Mouse (Mus musculus) midbrain, embryonic 15.5 days (tissue): ENCODE results near the gene Pex5. TPM values are rescaled to one million over a fixed set of nuclear protein-coding genes. Genes with fewer than 3 reads are reported as not detected.
A peak's percentile ranks its signal among the peaks of the same experiment; 100 is the strongest.

Experiments
- ATAC-seq: fragments of 200-750 bp; cut with Nextera tagmentation; replicated peaks from 2 replicates; pipeline ENCODE4 v1.8.0; 2017; ENCODE audit warnings: moderate TSS enrichment
- H3K27ac ChIP-seq: fragments of 300-500 bp; sonication (generic); 2 replicates; pipeline ENCODE4 v1.5.1; 2015; ENCODE audit warnings: mild to moderate bottlenecking, inconsistent platforms
- H3K27me3 ChIP-seq: fragments of 300-500 bp; sonication (generic); replicated peaks from 2 replicates; pipeline ENCODE4 v1.6.1; 2015; ENCODE audit warnings: inconsistent platforms
- H3K36me3 ChIP-seq: fragments of 300-500 bp; sonication (generic); replicated peaks from 2 replicates; pipeline ENCODE4 v1.6.1; 2015; ENCODE audit warnings: inconsistent platforms
- H3K4me1 ChIP-seq: fragments of 300-500 bp; sonication (generic); 2 replicates; pipeline ENCODE4 v1.6.1; 2015; ENCODE audit warnings: inconsistent platforms
- H3K4me2 ChIP-seq: fragments of 300-500 bp; sonication (generic); 2 replicates; pipeline ENCODE4 v1.6.1; 2015; ENCODE audit warnings: inconsistent platforms, mild to moderate bottlenecking, moderate library complexity
- H3K4me3 ChIP-seq: fragments of 300-500 bp; sonication (generic); 2 replicates; pipeline ENCODE4 v1.5.1; 2015; ENCODE audit warnings: mild to moderate bottlenecking, inconsistent platforms
- H3K9ac ChIP-seq: fragments of 300-500 bp; sonication (generic); 2 replicates; pipeline ENCODE4 v1.6.1; 2015; ENCODE audit warnings: mild to moderate bottlenecking, inconsistent platforms
- H3K9me3 ChIP-seq: fragments of 300-500 bp; sonication (generic); 2 replicates; pipeline ENCODE4 v1.6.1; 2016; ENCODE audit warnings: inconsistent platforms
- WGBS: fragments of 180-500 bp; shearing (Covaris S2); methylation state at CpG from one replicate; pipeline ENCODE4 v1.1.7; 2015; ENCODE audit warnings: mixed read lengths; 5-methylcytosine and 5-hydroxymethylcytosine counted together
- polyA plus RNA-seq: library from polyadenylated mRNA; unstranded; fragments of >200 nt; fragmentation: Nextera tagmentation; extraction: Ambion mirVana; gene quantifications from 2 replicates; pipeline ENCODE4 v1.2.1, GENCODE M21; 2015

The Pex5 gene
- polyA plus RNA-seq, 1 experiment from 2014 or later, result 83.5 TPM

GRCm38 (mm10) chr6:124446459-124446858, 31.6 kb upstream of the Pex5 start:
- Histone ChIP-seq H3K4me1 (no peaks in the 10 kb centered on the region), H3K9me3 (no peaks in the 10 kb centered on the region), H3K9ac (no peak overlapping the region), H3K36me3 (peaks cover 20% of the 10 kb centered on the region), H3K4me2 (no peak overlapping the region), H3K27me3 (no peaks in the 10 kb centered on the region), H3K27ac (no peak overlapping the region), H3K4me3 (no peak overlapping the region)
- 95% methylated on average over 9 of the region's 9 CpGs for WGBS
- ATAC-seq, result no peak

DNA sequence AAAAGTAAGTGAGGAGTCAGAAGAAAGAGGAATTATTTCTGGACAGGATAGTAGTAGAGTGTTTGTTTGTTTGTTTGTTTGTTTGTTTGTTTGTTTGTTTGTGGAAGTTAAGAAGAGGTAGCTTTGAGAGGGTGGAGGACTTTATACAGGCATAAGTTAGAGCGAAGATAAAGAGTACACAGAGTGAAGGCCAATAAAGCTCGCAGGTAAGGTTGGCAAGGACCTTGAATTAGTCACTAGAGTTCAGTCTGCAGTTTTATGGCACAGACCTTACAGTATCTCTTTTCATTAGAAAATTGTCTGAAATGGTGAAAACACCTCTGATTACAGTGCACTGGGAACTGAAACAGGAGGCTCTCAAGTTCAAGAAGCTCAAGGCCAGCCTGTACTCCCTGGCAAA, 31.2 kb upstream of the Pex5 start:
- H3K4me2 ChIP-seq, result no peak overlapping the region
- no peak overlapping the region for H3K9ac ChIP-seq
- no peaks in the 10 kb centered on the region for H3K27me3 ChIP-seq
- H3K9me3 ChIP-seq, result no peaks in the 10 kb centered on the region
- no peak overlapping the region for H3K27ac ChIP-seq
- H3K4me1 ChIP-seq, result no peaks in the 10 kb centered on the region
- no peak for ATAC-seq
- H3K36me3 ChIP-seq, result peaks cover 20% of the 10 kb centered on the region
- WGBS, result 92% methylated on average over 2 of the region's 2 CpGs
- H3K4me3 ChIP-seq, result no peak overlapping the region

GRCm38 (mm10) chr6:124443338-124443737, 28.5 kb upstream of the Pex5 start:
- H3K36me3 ChIP-seq, result peaks cover 20% of the 10 kb centered on the region
- no peaks in the 10 kb centered on the region for H3K9me3 ChIP-seq
- ATAC-seq, result no peak
- no peak overlapping the region for H3K27ac ChIP-seq
- no peaks in the 10 kb centered on the region for H3K27me3 ChIP-seq
- no peaks in the 10 kb centered on the region for H3K4me1 ChIP-seq
- H3K4me2 ChIP-seq, result no peak overlapping the region
- no peak overlapping the region for H3K9ac ChIP-seq
- WGBS, result 97% methylated on average over 2 of the region's 2 CpGs
- H3K4me3 ChIP-seq, result no peak overlapping the region

- 71% methylated on average over 7 of the region's 7 CpGs for WGBS
- no peaks in the 10 kb centered on the region for H3K27me3 ChIP-seq
- H3K4me1 ChIP-seq, result peaks cover 3% of the 10 kb centered on the region
- no peak for ATAC-seq
- H3K9ac ChIP-seq, result no peak overlapping the region
- H3K9me3 ChIP-seq, result no peaks in the 10 kb centered on the region
- no peak overlapping the region for H3K4me3 ChIP-seq
- no peak overlapping the region for H3K27ac ChIP-seq
- peaks cover 26% of the 10 kb centered on the region; the same call in 1 of the 2 replicates for H3K36me3 ChIP-seq
- H3K4me2 ChIP-seq, result no peak overlapping the region
These were observed 21.4 kb upstream of the Pex5 start for GRCm38 (mm10) chr6:124436245-124436644.

DNA sequence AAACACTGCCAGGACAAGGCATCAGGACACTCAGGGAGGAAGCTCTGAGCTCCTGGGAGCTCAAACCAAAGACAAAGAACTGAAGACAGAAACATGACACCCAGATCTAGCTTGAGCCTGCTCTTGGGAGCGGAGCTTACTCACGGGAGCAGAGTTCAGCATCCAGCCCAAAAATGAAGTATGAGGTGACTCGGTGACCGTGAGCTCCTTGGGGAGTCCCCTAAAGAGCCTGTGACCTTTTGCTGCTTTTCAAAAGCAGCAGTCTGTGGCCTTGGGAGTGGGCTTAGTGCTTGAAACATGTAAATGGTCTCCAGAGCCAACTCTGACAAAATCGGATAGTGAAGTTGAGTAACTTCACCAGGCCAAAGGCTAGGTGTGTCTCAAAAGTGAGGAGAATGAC, 20.3 kb upstream of the Pex5 start:
- WGBS, result 82% methylated on average over 5 of the region's 5 CpGs
- Histone ChIP-seq H3K27ac (no peak overlapping the region), H3K9ac (no peak overlapping the region), H3K4me3 (no peak overlapping the region), H3K4me1 (peaks cover 13% of the 10 kb centered on the region), H3K36me3 (peaks cover 26% of the 10 kb centered on the region; the same call in 1 of the 2 replicates), H3K4me2 (no peak overlapping the region), H3K9me3 (no peaks in the 10 kb centered on the region), H3K27me3 (no peaks in the 10 kb centered on the region)
- no peak for ATAC-seq

DNA sequence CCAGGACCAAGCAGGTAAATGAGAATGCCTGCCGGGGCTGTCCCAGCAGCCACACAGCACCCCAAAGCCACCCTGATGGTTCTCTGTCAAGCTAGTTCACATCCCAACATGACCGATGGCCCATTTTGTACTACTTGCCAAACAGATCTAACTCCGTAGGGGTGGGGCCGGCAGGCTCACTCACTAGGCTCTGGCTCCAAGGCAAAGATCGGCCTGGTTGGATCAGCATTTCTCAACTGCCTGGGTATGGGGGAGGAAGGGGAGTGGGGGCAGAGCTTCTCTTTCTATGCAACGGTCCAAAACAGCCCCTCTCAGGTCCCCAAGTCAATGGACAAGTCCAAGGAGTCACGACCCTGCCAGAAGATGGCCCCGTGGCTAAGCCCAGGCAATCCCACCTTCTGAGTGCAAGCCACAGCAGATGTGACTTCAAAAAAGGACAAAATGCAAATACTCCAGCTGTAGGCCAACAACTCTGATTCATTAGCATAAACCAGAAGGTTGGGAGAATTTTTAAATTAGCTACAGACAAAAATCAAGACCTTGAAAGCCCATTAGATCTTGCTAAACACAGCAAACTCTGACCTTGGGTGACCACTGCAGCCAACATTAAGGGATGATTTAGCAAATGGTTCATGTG, 18.9 kb upstream of the Pex5 start:
- ATAC-seq, result no peak
- 93% methylated on average over 8 of the region's 8 CpGs for WGBS
- no peak overlapping the region for H3K27ac ChIP-seq
- peaks cover 17% of the 10 kb centered on the region; the same call in 1 of the 2 replicates for H3K36me3 ChIP-seq
- no peak overlapping the region for H3K4me3 ChIP-seq
- H3K4me1 ChIP-seq, result peaks cover 13% of the 10 kb centered on the region
- H3K27me3 ChIP-seq, result no peaks in the 10 kb centered on the region
- no peak overlapping the region for H3K9ac ChIP-seq
- H3K4me2 ChIP-seq, result no peak overlapping the region
- no peaks in the 10 kb centered on the region for H3K9me3 ChIP-seq

GRCm38 (mm10) chr6:124430784-124431495, 16.1 kb upstream of the Pex5 start:
- no peaks in the 10 kb centered on the region for H3K27me3 ChIP-seq
- peak; percentile 34; the same call in 1 of the 2 replicates for ATAC-seq

GRCm38 (mm10) chr6:124430379-124430778, 15.5 kb upstream of the Pex5 start:
- no peak overlapping the region for H3K4me3 ChIP-seq
- no peak overlapping the region for H3K4me2 ChIP-seq
- 0 out of 2 replicates have a peak, but pooled peaks have one; percentile 21 for ATAC-seq
- no peak overlapping the region for H3K9ac ChIP-seq
- no peak overlapping the region for H3K27ac ChIP-seq
- no peaks in the 10 kb centered on the region for H3K27me3 ChIP-seq
- H3K4me1 ChIP-seq, result peaks cover 13% of the 10 kb centered on the region
- 74% methylated on average over 3 of the region's 3 CpGs for WGBS
- no peaks in the 10 kb centered on the region; the same call in 1 of the 2 replicates for H3K36me3 ChIP-seq
- no peaks in the 10 kb centered on the region for H3K9me3 ChIP-seq

More at GRCm38 (mm10) chr6:124430784-124431495, 16.1 kb upstream of the Pex5 start:
- Histone ChIP-seq H3K9me3 (no peaks in the 10 kb centered on the region), H3K36me3 (no peaks in the 10 kb centered on the region; the same call in 1 of the 2 replicates), H3K27ac (no peak overlapping the region), H3K4me1 (peaks cover 13% of the 10 kb centered on the region), H3K9ac (no peak overlapping the region), H3K4me2 (no peak overlapping the region), H3K4me3 (no peak overlapping the region)
- WGBS, result 41% methylated on average over 8 of the region's 8 CpGs

DNA sequence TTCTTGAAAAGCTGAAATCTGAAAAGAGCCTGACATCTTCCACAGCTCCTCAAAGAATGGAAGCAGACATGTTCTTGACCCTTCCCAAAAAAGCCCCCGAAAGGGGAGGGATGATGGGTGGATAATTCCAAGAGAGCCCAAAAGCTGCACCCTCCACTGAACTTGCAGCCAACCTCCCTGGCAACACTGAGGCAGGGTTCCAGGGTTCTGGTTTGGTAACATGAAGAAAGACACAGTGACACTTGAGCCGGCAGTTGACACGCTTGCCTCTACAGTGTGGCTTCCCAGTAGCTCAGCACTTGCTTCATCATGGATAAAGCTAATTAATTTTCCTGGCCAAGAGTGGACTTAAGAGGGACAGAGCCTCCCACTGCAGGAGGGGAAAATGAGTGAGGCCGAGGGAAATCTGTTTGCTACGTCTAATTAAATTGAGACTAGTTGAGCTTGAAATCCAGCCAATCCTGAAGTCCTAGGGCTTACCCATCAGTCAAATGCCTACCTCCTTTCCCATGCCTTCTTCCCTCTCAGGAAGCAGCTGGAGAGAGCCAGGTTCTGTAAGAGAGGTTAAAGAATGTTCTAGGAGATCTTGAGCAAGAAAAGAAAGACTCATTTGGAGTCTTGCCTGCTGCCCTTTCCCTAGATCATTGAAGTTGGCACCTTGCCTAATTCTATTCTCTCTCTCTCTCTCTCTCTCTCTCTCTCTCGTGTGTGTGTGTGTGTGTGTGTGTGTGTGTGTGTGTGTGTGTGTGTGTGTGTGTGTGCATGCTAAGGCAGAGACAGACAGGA, 13.1 kb upstream of the Pex5 start:
- Histone ChIP-seq H3K36me3 (no peaks in the 10 kb centered on the region; the same call in 1 of the 2 replicates), H3K4me3 (no peak overlapping the region), H3K4me1 (peaks cover 13% of the 10 kb centered on the region), H3K27me3 (no peaks in the 10 kb centered on the region), H3K9me3 (no peaks in the 10 kb centered on the region), H3K9ac (no peak overlapping the region), H3K4me2 (no peak overlapping the region), H3K27ac (no peak overlapping the region)
- no peak for ATAC-seq
- WGBS, result 47% methylated on average over 5 of the region's 6 CpGs

DNA sequence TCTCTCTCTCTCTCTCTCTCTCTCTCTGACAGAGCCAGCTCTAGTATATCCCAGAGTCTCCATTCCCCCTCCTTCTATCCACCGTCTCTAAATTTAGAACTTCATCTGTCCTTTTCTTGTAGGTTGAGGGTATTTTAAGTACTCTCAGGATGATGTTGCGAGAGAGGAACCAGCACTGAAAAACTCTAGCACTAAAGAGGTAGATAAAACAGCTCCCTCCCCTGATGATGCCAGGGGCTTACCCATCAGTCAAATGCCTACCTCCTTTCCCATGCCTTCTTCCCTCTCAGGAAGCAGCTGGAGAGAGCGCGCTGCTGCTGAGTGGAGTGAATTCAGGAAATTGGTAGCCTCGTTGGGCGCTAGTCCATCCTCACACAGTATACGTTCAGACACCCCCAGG, 12.4 kb upstream of the Pex5 start:
- Histone ChIP-seq H3K4me2 (no peak overlapping the region), H3K36me3 (no peaks in the 10 kb centered on the region; the same call in 1 of the 2 replicates), H3K9ac (no peak overlapping the region), H3K27me3 (no peaks in the 10 kb centered on the region), H3K27ac (no peak overlapping the region), H3K4me1 (peaks cover 13% of the 10 kb centered on the region), H3K4me3 (no peak overlapping the region), H3K9me3 (no peaks in the 10 kb centered on the region)
- no peak for ATAC-seq
- WGBS, result 82% methylated on average over 7 of the region's 7 CpGs

GRCm38 (mm10) chr6:124426604-124427003, 11.7 kb upstream of the Pex5 start:
- Histone ChIP-seq H3K27ac (no peak overlapping the region), H3K9me3 (no peaks in the 10 kb centered on the region), H3K4me2 (no peak overlapping the region), H3K4me1 (peaks cover 13% of the 10 kb centered on the region), H3K9ac (no peak overlapping the region), H3K27me3 (no peaks in the 10 kb centered on the region), H3K36me3 (no peaks in the 10 kb centered on the region; the same call in 1 of the 2 replicates), H3K4me3 (no peak overlapping the region)
- WGBS, result 75% methylated on average over 3 of the region's 3 CpGs
- no peak for ATAC-seq

DNA sequence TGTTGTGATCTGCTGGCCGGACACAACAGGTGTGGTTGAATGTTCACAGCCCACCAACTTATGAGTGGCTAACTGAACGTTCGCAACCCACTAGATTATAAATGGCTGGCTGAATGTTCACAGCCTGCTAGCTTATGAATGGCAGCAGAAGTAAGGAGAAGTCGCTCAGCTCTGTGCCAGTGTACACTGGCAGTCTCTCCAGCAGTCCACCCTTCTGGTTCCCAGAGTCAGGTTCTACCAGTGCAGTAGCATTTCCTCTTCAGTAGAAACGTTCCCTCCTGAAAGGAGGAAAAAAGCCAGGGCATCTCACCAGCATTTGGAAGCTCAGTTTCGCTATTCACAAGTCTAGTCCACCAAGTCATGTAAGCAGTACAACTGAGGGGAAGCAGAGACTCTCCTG, 10.7 kb upstream of the Pex5 start:
- no peak for ATAC-seq
- Histone ChIP-seq H3K4me3 (no peak overlapping the region), H3K4me1 (peaks cover 3% of the 10 kb centered on the region; the same call in 1 of the 2 replicates), H3K9me3 (no peaks in the 10 kb centered on the region), H3K27me3 (no peaks in the 10 kb centered on the region), H3K4me2 (no peak overlapping the region), H3K27ac (no peak overlapping the region), H3K9ac (no peak overlapping the region), H3K36me3 (no peaks in the 10 kb centered on the region)
- 79% methylated on average over 6 of the region's 6 CpGs for WGBS
